Mouse (Mus musculus): ENCODE data around the gene Mrpl10.

Mrpl10 gene

DNA sequence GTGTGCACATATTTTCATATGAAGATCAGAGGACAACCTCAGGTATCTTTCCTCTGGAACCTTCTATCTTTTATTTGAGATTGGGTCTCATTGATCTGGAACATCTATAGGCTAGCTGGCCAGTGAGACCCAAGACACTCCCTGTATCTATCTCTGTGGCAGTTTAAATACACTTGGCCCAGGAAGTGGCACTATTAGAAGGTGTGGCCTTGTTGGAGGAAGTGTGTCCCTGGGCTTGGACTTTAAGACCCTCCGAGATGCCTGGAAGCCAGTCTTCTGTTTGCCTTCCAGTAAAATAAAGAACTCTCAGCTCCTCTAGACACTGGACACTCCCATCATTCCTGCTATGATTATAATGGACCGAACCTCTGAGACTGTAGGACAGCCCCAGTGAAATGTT is 28.4 kb downstream of the Mrpl10 start:
- DNase-seq = no peak

GRCm38 (mm10) chr11:97071129-97071528 is 29.8 kb downstream of the Mrpl10 start:
- no peak for DNase-seq

GRCm38 (mm10) chr11:97072533-97072932 is 31.2 kb downstream of the Mrpl10 start:
- DNase-seq = peak; percentile 55 to 68

GRCm38 (mm10) chr11:97074235-97074634 is 32.9 kb downstream of the Mrpl10 start:
- no peak for DNase-seq

GRCm38 (mm10) chr11:97078751-97079150 is 37.4 kb downstream of the Mrpl10 start:
- DNase-seq = no peak

- DNase-seq = no peak
Measured at GRCm38 (mm10) chr11:97080291-97080690, 38.9 kb downstream of the Mrpl10 start.

GRCm38 (mm10) chr11:97082977-97083376 is 41.6 kb downstream of the Mrpl10 start:
- DNase-seq = peak; percentile 41 to 71

- DNase-seq = no peak
Measured at GRCm38 (mm10) chr11:97083401-97084140, 42.2 kb downstream of the Mrpl10 start.

DNA sequence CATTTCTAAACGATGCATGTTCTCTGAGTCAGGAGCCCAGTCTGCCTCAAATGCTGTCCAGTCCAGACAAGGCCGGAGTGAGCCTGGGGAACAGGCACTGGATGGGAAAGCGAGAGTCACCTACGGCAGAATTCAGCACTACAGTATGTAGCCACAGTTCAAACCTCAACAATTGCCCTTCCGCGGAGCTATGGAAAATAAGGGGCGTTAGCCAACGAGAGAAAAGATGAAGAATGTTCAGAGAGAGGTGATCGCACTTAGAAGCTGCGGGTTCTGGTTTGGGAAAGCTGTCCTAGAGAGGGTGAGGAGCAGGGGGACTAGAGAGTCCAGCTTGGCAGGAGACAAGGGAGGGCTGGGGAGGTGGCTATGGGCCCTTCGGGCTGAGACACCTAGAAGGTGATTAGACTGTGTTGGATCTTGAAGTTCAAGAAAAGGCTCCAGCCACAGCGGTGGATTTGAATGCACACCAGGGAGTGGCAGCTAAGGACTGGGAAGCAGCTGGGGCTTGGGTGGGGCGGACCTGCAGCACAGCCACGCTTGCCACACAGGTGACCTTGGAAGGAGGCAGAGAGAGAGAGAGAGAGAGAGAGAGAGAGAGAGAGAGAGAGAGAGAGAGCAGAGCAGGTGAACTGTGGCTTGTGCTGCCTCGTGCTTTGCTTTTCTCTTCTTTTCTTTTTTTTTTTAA is 43.6 kb downstream of the Mrpl10 start:
- DNase-seq = no peak

DNA sequence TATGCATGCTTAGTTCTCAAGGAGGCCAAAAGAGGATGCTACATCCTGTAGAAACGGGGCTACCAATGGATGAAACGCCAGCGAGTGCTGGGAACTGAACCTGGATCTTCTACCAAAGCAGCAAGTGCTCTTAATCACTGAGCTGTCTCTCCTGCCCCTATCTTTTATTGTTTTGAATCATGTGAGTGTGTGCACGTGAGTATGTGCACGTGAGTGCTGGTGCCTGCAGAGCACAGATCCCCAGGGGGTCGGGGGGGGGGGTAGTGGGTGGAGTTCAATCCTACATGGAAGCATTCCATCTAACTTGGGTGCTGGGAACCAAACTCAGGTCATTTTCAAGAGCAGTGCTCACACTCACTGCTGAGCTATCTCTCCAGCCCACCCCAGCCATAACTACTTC is 45.0 kb downstream of the Mrpl10 start:
- DNase-seq = no peak

GRCm38 (mm10) chr11:97094600-97094999 is 53.2 kb downstream of the Mrpl10 start:
- DNase-seq = no peak

GRCm38 (mm10) chr11:97098791-97099190 is 57.4 kb downstream of the Mrpl10 start:
- peak in 1 of 2 experiments; percentile 30 for DNase-seq
